Mouse (Mus musculus) midbrain, embryonic 15.5 days (tissue): Measurements from ENCODE around the gene Slc25a33. TPM values are rescaled to one million over a fixed set of nuclear protein-coding genes. Genes with fewer than 3 reads are reported as not detected.

ENCODE experiments used
- ATAC-seq: fragments of 200-750 bp; cut with Nextera tagmentation; replicated peaks from 2 replicates; pipeline ENCODE4 v1.8.0; 2017; ENCODE audit warnings: moderate TSS enrichment
- H3K27ac ChIP-seq: fragments of 300-500 bp; sonication (generic); 2 replicates; pipeline ENCODE4 v1.5.1; 2015; ENCODE audit warnings: mild to moderate bottlenecking, inconsistent platforms
- H3K27me3 ChIP-seq: fragments of 300-500 bp; sonication (generic); replicated peaks from 2 replicates; pipeline ENCODE4 v1.6.1; 2015; ENCODE audit warnings: inconsistent platforms
- H3K36me3 ChIP-seq: fragments of 300-500 bp; sonication (generic); replicated peaks from 2 replicates; pipeline ENCODE4 v1.6.1; 2015; ENCODE audit warnings: inconsistent platforms
- H3K4me1 ChIP-seq: fragments of 300-500 bp; sonication (generic); 2 replicates; pipeline ENCODE4 v1.6.1; 2015; ENCODE audit warnings: inconsistent platforms
- H3K4me2 ChIP-seq: fragments of 300-500 bp; sonication (generic); 2 replicates; pipeline ENCODE4 v1.6.1; 2015; ENCODE audit warnings: inconsistent platforms, mild to moderate bottlenecking, moderate library complexity
- H3K4me3 ChIP-seq: fragments of 300-500 bp; sonication (generic); 2 replicates; pipeline ENCODE4 v1.5.1; 2015; ENCODE audit warnings: mild to moderate bottlenecking, inconsistent platforms
- H3K9ac ChIP-seq: fragments of 300-500 bp; sonication (generic); 2 replicates; pipeline ENCODE4 v1.6.1; 2015; ENCODE audit warnings: mild to moderate bottlenecking, inconsistent platforms
- H3K9me3 ChIP-seq: fragments of 300-500 bp; sonication (generic); 2 replicates; pipeline ENCODE4 v1.6.1; 2016; ENCODE audit warnings: inconsistent platforms
- WGBS: fragments of 180-500 bp; shearing (Covaris S2); methylation state at CpG from one replicate; pipeline ENCODE4 v1.1.7; 2015; ENCODE audit warnings: mixed read lengths; 5-methylcytosine and 5-hydroxymethylcytosine counted together
- polyA plus RNA-seq: library from polyadenylated mRNA; unstranded; fragments of >200 nt; fragmentation: Nextera tagmentation; extraction: Ambion mirVana; gene quantifications from 2 replicates; pipeline ENCODE4 v1.2.1, GENCODE M21; 2015

Gene Slc25a33
- polyA plus RNA-seq, 1 experiment from 2014 or later, result 27.4 TPM

DNA sequence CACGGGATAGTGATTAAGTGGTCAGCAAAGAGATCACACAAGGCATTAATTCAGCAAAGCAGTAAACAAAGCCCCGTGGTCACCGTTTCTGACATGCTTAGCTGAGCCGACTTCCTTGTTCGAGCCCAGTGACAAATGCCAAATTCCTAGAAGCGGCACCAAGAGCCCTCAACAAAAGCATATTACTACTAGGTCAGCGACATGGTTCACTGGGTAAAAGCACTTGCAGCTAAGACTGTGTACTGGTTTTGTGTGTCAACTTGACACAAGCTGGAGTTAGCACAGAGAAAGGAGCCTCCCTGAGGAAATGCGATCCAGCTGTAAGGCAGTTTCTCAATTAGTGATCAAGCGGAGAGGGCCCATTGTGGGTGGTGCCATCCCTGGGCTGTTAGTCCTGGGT lies 28.2 kb upstream of the Slc25a33 start:
- H3K4me3 ChIP-seq, result no peak overlapping the region
- no peak for ATAC-seq

DNA sequence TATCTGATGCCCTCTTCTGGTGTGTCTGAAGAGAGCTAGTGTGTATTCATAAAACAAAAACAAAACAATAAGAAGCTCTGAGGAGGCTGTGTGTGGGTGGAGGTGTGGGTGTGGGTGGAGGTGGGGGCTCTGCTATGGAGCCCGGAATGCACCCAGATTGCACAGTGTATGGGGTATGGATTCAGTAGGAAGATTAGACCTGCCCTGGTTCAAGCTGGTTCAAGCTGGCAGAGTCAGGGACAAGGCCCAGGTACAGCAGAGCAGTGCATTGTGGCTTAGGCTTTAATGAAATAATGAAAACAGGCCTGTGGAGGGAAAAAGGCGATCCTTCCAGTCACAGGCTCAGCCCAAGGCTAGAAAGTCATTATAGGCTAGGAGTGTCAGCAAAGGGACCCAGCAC lies 26.5 kb upstream of the Slc25a33 start:
- no peak overlapping the region for H3K9ac ChIP-seq
- H3K4me1 ChIP-seq, result peaks cover 3% of the 10 kb centered on the region; the same call in 1 of the 2 replicates
- peaks cover 10% of the 10 kb centered on the region for H3K27me3 ChIP-seq
- ATAC-seq, result no peak
- no peaks in the 10 kb centered on the region for H3K9me3 ChIP-seq
- no peak overlapping the region for H3K27ac ChIP-seq
- 84% methylated on average over 2 of the region's 2 CpGs for WGBS
- H3K4me2 ChIP-seq, result no peak overlapping the region
- no peaks in the 10 kb centered on the region for H3K36me3 ChIP-seq
- no peak overlapping the region for H3K4me3 ChIP-seq

More for the DNA sequence above, 28.2 kb upstream of the Slc25a33 start:
- H3K4me2 ChIP-seq, result no peak overlapping the region
- no peaks in the 10 kb centered on the region for H3K36me3 ChIP-seq
- H3K9me3 ChIP-seq, result no peaks in the 10 kb centered on the region
- WGBS, result 8% methylated on average over 9 of the region's 9 CpGs
- peaks cover 8% of the 10 kb centered on the region for H3K27me3 ChIP-seq
- peaks cover 3% of the 10 kb centered on the region; the same call in 1 of the 2 replicates for H3K4me1 ChIP-seq
- H3K27ac ChIP-seq, result no peak overlapping the region
- H3K9ac ChIP-seq, result no peak overlapping the region

- WGBS, result 93% methylated on average over 6 of the region's 6 CpGs
- H3K27ac ChIP-seq, result no peak overlapping the region
These were observed 26.0 kb upstream of the Slc25a33 start for GRCm38 (mm10) chr4:149800172-149800464.

DNA sequence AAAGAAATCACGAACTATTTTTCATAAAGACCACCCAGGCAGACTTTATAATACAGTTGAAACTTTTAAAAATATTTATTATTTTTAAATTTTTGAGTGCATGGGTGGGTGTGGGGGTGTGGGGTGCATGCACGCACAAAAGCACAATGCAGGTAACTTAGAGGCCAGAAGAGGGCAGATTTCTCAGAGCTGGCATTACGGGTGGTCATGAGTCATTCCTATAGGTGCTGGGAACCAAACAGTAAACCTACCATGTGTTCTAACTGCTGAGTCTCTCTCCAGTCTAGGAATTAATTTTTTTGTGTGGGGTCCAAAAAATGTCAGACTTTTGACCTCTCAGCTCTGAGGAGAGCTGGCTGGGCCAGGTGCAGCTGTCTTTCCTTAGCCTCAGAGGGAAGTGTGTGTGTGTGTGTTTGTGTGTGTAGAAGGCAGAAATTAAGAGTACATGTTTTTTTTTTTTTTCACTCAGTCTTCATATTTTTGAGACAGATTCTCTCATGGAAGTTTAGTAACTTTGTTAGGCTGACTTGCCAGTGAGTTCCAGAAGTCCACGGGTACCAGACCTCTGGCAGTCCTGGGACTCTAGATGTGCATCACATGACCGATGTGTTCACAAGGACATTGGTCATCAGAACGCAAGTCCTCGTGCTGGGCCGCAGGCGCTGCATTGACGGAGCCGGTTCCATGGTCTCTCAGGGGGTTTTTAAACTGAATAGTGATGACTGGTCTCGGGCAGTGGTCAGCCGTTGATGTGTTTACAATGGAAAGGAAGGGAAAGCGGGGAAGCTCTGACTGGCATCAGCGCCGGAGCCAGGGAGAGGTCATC lies 25.5 kb upstream of the Slc25a33 start:
- 86% methylated on average over 16 of the region's 16 CpGs for WGBS
- Histone ChIP-seq H3K4me2 (no peak overlapping the region), H3K9me3 (no peaks in the 10 kb centered on the region)

More at GRCm38 (mm10) chr4:149800172-149800464, 26.0 kb upstream of the Slc25a33 start:
- H3K4me3 ChIP-seq, result no peak overlapping the region
- H3K9ac ChIP-seq, result no peak overlapping the region
- peaks cover 3% of the 10 kb centered on the region; the same call in 1 of the 2 replicates for H3K4me1 ChIP-seq
- no peaks in the 10 kb centered on the region for H3K36me3 ChIP-seq
- no peak overlapping the region for H3K4me2 ChIP-seq
- peaks cover 10% of the 10 kb centered on the region; the same call in 1 of the 2 replicates for H3K27me3 ChIP-seq
- ATAC-seq, result no peak
- no peaks in the 10 kb centered on the region for H3K9me3 ChIP-seq

GRCm38 (mm10) chr4:149798684-149799309 lies 24.7 kb upstream of the Slc25a33 start:
- H3K9me3 ChIP-seq, result no peaks in the 10 kb centered on the region
- H3K4me2 ChIP-seq, result no peak overlapping the region
- peaks cover 3% of the 10 kb centered on the region; the same call in 1 of the 2 replicates for H3K4me1 ChIP-seq
- no peaks in the 10 kb centered on the region for H3K36me3 ChIP-seq
- no peak for ATAC-seq
- H3K27ac ChIP-seq, result no peak overlapping the region
- no peak overlapping the region for H3K9ac ChIP-seq
- peaks cover 7% of the 10 kb centered on the region; the same call in 1 of the 2 replicates for H3K27me3 ChIP-seq
- 23% methylated on average over 7 of the region's 7 CpGs for WGBS
- no peak overlapping the region for H3K4me3 ChIP-seq

More for the DNA sequence above, 25.5 kb upstream of the Slc25a33 start:
- Histone ChIP-seq H3K4me1 (peaks cover 3% of the 10 kb centered on the region; the same call in 1 of the 2 replicates), H3K36me3 (no peaks in the 10 kb centered on the region), H3K27me3 (peaks cover 10% of the 10 kb centered on the region; the same call in 1 of the 2 replicates), H3K27ac (no peak overlapping the region), H3K4me3 (no peak overlapping the region), H3K9ac (no peak overlapping the region)
- no peak for ATAC-seq

DNA sequence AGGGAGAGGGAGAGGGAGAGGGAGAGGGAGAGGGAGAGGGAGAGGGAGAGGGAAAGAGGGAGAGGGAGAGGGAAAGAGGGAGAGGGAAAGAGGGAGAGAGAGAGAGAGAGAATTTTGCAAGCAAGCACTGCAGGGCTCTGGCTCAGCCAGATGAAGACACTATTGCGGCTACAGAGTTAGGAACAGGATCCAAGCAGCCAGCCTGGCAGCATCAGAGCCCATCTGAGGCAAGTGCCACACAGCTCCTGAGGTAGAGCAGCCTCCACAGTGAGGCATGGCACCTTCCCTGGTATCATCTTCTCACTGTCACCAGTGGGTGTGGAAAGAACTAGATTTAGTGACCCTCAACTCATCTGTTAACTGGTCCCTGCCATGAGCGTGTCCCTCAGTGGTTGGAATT lies 24.0 kb upstream of the Slc25a33 start:
- 54% methylated on average over 2 of the region's 2 CpGs for WGBS
- H3K9me3 ChIP-seq, result no peaks in the 10 kb centered on the region
- H3K4me2 ChIP-seq, result no peak overlapping the region
- H3K9ac ChIP-seq, result no peak overlapping the region
- no peak overlapping the region for H3K4me3 ChIP-seq
- ATAC-seq, result no peak
- peaks cover 3% of the 10 kb centered on the region; the same call in 1 of the 2 replicates for H3K4me1 ChIP-seq
- H3K36me3 ChIP-seq, result no peaks in the 10 kb centered on the region
- H3K27ac ChIP-seq, result no peak overlapping the region
- peaks cover 3% of the 10 kb centered on the region; the same call in 1 of the 2 replicates for H3K27me3 ChIP-seq

DNA sequence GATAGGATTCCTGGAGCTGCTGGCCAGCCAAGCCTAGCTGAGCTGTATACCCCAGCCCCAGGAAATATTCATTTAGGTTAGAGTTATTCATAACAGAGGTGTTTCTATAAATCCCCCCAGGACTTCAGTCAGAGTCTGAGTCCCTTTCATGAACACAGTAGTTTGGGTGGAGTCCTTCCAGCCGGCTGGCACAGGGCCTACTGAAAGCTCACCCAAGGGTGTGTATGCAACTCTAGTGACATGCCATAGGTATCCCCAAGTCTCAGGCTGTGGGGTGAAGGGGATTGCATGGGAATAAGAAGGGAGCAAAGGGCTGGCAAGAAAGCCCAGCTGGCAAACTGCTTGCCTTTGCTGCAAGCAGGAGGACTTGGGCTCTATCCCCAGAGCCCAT lies 23.1 kb upstream of the Slc25a33 start:
- WGBS, result 76% methylated on average over 1 of the region's 1 CpGs
- H3K27ac ChIP-seq, result no peak overlapping the region
- no peak overlapping the region for H3K4me3 ChIP-seq
- no peak for ATAC-seq
- H3K36me3 ChIP-seq, result no peaks in the 10 kb centered on the region
- peaks cover 3% of the 10 kb centered on the region; the same call in 1 of the 2 replicates for H3K4me1 ChIP-seq
- no peak overlapping the region for H3K4me2 ChIP-seq
- no peaks in the 10 kb centered on the region for H3K9me3 ChIP-seq
- H3K9ac ChIP-seq, result no peak overlapping the region
- peaks cover 3% of the 10 kb centered on the region; the same call in 1 of the 2 replicates for H3K27me3 ChIP-seq

GRCm38 (mm10) chr4:149796567-149797219 lies 22.6 kb upstream of the Slc25a33 start:
- WGBS, result 63% methylated on average over 14 of the region's 14 CpGs
- Histone ChIP-seq H3K36me3 (no peaks in the 10 kb centered on the region), H3K9ac (no peak overlapping the region), H3K4me3 (no peak overlapping the region), H3K4me2 (no peak overlapping the region), H3K4me1 (peaks cover 3% of the 10 kb centered on the region; the same call in 1 of the 2 replicates), H3K27me3 (peaks cover 3% of the 10 kb centered on the region; the same call in 1 of the 2 replicates), H3K9me3 (no peaks in the 10 kb centered on the region), H3K27ac (no peak overlapping the region)
- no peak for ATAC-seq

GRCm38 (mm10) chr4:149794966-149795477 lies 20.9 kb upstream of the Slc25a33 start:
- peaks cover 3% of the 10 kb centered on the region; the same call in 1 of the 2 replicates for H3K27me3 ChIP-seq
- WGBS, result 88% methylated on average over 7 of the region's 7 CpGs
- H3K9me3 ChIP-seq, result no peaks in the 10 kb centered on the region
- no peak overlapping the region for H3K4me3 ChIP-seq
- H3K9ac ChIP-seq, result no peak overlapping the region
- H3K36me3 ChIP-seq, result no peaks in the 10 kb centered on the region
- ATAC-seq, result no peak
- H3K4me1 ChIP-seq, result peaks cover 3% of the 10 kb centered on the region; the same call in 1 of the 2 replicates
- no peak overlapping the region for H3K4me2 ChIP-seq
- no peak overlapping the region for H3K27ac ChIP-seq

DNA sequence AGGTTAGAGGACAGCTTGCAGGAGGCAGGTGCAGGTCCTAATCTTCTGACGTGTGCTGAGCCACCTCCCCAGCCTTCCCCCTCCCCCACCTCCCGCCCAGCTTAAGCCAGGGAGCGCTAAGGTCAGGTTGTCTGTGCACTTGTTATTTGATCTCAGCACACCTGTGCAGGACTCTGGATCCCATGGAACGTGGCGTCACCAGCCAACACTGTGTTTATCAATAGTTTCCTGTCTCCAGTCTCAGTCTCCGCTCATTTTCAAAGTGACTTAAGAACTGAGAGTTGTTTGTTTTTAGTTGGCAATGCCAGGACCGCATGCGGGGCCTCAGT lies 19.9 kb upstream of the Slc25a33 start:
- WGBS, result 46% methylated on average over 8 of the region's 8 CpGs
- no peak for ATAC-seq

DNA sequence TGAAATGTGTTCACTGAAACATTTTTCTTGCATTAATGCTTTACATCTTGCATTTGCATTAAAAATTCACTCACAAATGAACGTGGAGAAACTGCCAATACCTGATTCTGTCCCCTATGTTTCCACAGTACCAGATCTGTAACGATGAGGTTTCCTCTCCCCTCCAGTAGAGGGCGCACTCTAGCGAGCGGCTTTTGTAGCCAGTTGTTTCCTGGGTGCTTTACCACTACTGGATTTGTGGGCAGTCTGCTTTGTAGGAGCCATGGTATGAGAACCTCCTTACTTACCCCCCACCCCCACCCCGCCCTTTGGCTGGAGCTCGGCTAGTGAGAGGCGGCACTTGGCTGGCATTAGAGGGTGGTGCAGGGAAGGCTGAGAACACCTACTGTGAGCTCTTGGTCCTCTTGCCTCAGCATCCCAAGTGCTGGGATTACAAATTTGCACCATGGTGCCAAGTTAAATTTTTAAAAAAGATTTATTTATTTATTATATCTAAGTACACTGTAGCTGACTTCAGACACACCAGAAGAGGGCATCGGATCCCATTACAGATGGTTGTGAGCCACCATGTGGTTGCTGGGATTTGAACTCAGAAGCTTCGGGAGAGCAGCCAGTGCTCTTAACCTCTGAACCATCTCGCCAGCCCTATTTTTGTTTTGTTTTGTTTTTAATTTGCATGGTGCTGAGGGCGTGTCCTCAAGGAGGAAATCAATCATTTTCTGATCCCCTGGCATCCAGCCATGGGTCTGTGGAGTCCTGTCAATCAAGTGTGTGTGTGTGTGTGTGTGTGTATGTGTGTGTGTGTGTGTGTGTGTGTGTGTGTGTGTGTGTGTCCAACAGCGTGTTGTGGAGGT lies 19.3 kb upstream of the Slc25a33 start:
- Histone ChIP-seq H3K4me1 (no peaks in the 10 kb centered on the region; the same call in 1 of the 2 replicates), H3K27ac (no peak overlapping the region), H3K4me3 (no peak overlapping the region), H3K27me3 (peaks cover 3% of the 10 kb centered on the region; the same call in 1 of the 2 replicates), H3K36me3 (no peaks in the 10 kb centered on the region), H3K4me2 (no peak overlapping the region), H3K9me3 (no peaks in the 10 kb centered on the region), H3K9ac (no peak overlapping the region)
- 45% methylated on average over 12 of the region's 13 CpGs for WGBS
- ATAC-seq, result no peak

More for the DNA sequence above, 19.9 kb upstream of the Slc25a33 start:
- Histone ChIP-seq H3K4me2 (no peak overlapping the region), H3K27ac (no peak overlapping the region), H3K4me1 (peaks cover 3% of the 10 kb centered on the region), H3K4me3 (no peak overlapping the region), H3K36me3 (no peaks in the 10 kb centered on the region), H3K9me3 (no peaks in the 10 kb centered on the region), H3K9ac (no peak overlapping the region), H3K27me3 (peaks cover 3% of the 10 kb centered on the region; the same call in 1 of the 2 replicates)
